Mouse (Mus musculus): ENCODE results near the gene Vmn1r80. TPM values are rescaled to one million over a fixed set of nuclear protein-coding genes. Genes with fewer than 3 reads are reported as not detected.
"Not testable (repeated sequence)": the region's sequence is repeated elsewhere in the genome, so short reads cannot be mapped to it uniquely, and the experiment has no call there.

Vmn1r80 gene
- total RNA-seq (2014; rRNA removed) (not detected in 2 replicates), polyA plus RNA-seq (2015; fragmentation: Nextera tagmentation; extraction: Ambion mirVana) (not detected in 2 replicates)

DNA sequence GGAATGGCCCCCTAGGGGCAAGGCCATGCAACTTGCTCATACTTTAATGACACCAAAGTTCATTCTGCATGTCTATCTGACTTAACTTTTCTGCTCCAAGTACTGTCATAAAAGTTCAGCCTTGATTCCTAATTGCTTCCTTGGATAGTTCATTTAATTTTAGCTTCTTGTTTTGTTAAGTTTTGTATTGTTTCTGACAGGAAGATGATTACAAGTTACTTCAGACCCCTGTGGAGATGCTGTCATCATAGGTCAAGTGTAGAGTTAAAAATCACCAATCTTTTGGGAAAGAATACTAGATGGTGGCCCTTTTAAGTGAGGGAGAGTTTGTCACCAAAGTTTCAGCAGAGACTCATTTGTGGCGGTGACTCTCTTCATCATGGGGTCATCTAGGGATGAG is at the start of gene Vmn1r80:
TSS of gene Vmn1r80 (plus strand) at position 301 of the 400 bp plus-strand sequence.
- Histone ChIP-seq H3K4me1 (ENCODE audit: insufficient read depth) (no peaks in the 10 kb centered on the region), H3K9me3 (ENCODE audit: low read length) (0 out of 2 replicates have a peak, but pooled peaks cover 6% of the 10 kb centered on the region), H3K27me3 (ENCODE audit: insufficient read depth, low read length) (no peaks in the 10 kb centered on the region), H3K4me3 (ENCODE audit: low read depth, low read length) (no peak within 1 kb of the TSS), H3K9ac (no peak within 1 kb of the TSS), H3K36me3 (ENCODE audit: insufficient read depth) (no peaks in the 10 kb centered on the region), H3K27ac (ENCODE audit: low read depth, low read length) (no peak within 1 kb of the TSS), H3K4me2 (ENCODE audit: low read depth) (no peak within 1 kb of the TSS)
- no peak for ATAC-seq
- TF ChIP-seq CTCF (IDR thresholded peaks at IDR 0.05; ENCODE audit: low read depth): no peak
- DNase-seq: no peak
- 83% methylated on average over 1 of the region's 1 CpGs for WGBS

DNA sequence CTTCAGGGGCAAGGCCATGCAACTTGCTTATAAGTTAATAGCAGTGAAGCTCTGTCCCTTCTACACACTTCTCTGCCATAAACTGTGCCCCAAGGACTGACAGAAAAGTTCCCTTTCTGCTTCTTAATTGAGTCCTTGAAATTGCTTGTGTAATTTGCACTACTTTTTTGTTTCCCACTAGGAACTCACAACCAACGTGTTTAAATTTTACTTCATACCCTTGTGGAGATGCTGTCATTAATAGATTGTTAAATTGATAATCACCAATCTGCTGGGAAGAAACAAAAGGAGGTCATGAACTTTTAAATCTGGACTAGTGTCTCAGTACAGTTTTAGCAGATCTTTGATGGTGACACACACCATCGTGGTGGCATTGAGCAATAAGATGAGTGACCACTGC is 39.1 kb upstream of the Vmn1r80 start, which contains the start of gene Vmn1r78:
TSS of gene Vmn1r78 (plus strand) at position 301 of the 400 bp plus-strand sequence.
- WGBS: 54% methylated on average over 2 of the region's 2 CpGs
- H3K9me3 ChIP-seq (ENCODE audit: low read length): no peaks in the 10 kb centered on the region
- H3K36me3 ChIP-seq (ENCODE audit: insufficient read depth): no peaks in the 10 kb centered on the region
- no peak for TF ChIP-seq CTCF (IDR thresholded peaks at IDR 0.05; ENCODE audit: low read depth)
- H3K27me3 ChIP-seq (ENCODE audit: insufficient read depth, low read length): no peaks in the 10 kb centered on the region
- no peak within 1 kb of the TSS for H3K27ac ChIP-seq (ENCODE audit: low read depth, low read length)
- no peak within 1 kb of the TSS for H3K4me3 ChIP-seq (ENCODE audit: low read depth, low read length)
- no peaks in the 10 kb centered on the region for H3K4me1 ChIP-seq (ENCODE audit: insufficient read depth)
- no peak for ATAC-seq
- DNase-seq: no peak
- no peak within 1 kb of the TSS for H3K9ac ChIP-seq
- H3K4me2 ChIP-seq (ENCODE audit: low read depth): no peak within 1 kb of the TSS

DNA sequence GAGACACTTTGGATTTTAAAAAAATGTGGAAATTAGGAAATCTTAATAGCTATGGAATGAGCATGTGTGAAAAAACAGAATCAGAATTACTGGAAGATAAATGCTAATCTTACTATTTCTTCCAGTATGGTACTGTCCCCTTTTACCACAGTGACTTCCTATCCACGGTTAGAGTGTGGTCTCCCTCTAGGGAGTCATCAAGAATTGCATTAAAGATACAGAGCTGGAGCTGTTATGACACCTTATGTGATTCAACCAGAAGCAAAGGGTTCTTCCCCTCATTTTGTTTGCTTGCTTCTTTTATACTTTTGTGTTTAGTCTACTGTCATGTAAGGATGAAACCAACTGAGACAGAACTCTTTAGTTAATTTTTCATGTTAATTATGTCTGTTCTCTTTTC is 32.6 kb upstream of the Vmn1r80 start:
- H3K27ac ChIP-seq (ENCODE audit: low read depth, low read length); H3K4me2 ChIP-seq (ENCODE audit: low read depth); H3K9me3 ChIP-seq (ENCODE audit: low read length); H3K27me3 ChIP-seq (ENCODE audit: insufficient read depth, low read length); H3K4me3 ChIP-seq (ENCODE audit: low read depth, low read length); H3K9ac ChIP-seq; ATAC-seq; H3K36me3 ChIP-seq (ENCODE audit: insufficient read depth); DNase-seq; H3K4me1 ChIP-seq (ENCODE audit: insufficient read depth): not testable (repeated sequence)
- 24% methylated on average over 1 of the region's 1 CpGs for WGBS

DNA sequence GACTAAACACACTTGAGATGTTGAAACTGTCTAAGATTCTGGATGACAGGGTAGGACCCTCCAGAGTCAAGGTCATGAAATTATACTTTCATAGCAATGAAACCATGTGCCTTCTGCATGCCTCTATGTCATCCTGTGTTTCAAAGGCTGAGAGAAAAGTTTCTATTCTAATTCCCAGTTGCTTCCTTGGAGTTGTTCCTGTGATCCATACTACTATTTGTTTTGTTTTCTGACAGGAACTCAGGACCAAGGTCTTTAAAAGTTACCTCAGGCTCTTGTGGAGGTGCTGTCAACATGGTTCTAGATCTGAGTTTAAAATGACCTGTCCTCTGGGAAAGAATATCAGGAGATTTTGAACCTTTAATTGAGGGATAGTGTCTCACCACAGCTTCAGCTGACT is 18.1 kb upstream of the Vmn1r80 start, which contains the start of gene Vmn1r79:
TSS of gene Vmn1r79 (plus strand) at position 301 of the 400 bp plus-strand sequence.
- not testable (repeated sequence) for H3K4me2 ChIP-seq (ENCODE audit: low read depth); H3K36me3 ChIP-seq (ENCODE audit: insufficient read depth); H3K4me1 ChIP-seq (ENCODE audit: insufficient read depth); H3K4me3 ChIP-seq (ENCODE audit: low read depth, low read length); H3K27me3 ChIP-seq (ENCODE audit: insufficient read depth, low read length); ATAC-seq; H3K9me3 ChIP-seq (ENCODE audit: low read length); DNase-seq; H3K9ac ChIP-seq; H3K27ac ChIP-seq (ENCODE audit: low read depth, low read length)

DNA sequence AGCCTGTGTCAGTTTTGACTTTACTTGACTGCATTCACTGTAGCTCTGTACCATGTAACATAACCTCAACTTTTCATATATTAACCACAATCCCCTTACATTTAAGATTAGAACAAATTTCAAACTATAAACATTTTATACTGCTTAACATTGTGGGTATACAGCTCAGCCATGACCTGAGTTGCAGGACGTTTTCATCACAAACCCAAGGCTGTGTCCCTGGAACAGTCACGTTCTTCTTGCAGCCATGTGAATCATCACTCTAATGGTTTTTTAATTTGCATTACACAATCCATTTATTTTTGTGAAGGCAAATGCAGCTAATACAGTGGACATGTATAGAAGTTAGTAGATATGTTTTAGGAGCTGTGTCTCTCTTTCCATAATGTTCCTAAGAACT is 16.2 kb upstream of the Vmn1r80 start:
- 63% methylated on average over 2 of the region's 2 CpGs for WGBS
- DNase-seq; H3K36me3 ChIP-seq (ENCODE audit: insufficient read depth); ATAC-seq; H3K4me2 ChIP-seq (ENCODE audit: low read depth); H3K9me3 ChIP-seq (ENCODE audit: low read length); H3K9ac ChIP-seq; H3K4me1 ChIP-seq (ENCODE audit: insufficient read depth); H3K27ac ChIP-seq (ENCODE audit: low read depth, low read length); H3K27me3 ChIP-seq (ENCODE audit: insufficient read depth, low read length); H3K4me3 ChIP-seq (ENCODE audit: low read depth, low read length): not testable (repeated sequence)

DNA sequence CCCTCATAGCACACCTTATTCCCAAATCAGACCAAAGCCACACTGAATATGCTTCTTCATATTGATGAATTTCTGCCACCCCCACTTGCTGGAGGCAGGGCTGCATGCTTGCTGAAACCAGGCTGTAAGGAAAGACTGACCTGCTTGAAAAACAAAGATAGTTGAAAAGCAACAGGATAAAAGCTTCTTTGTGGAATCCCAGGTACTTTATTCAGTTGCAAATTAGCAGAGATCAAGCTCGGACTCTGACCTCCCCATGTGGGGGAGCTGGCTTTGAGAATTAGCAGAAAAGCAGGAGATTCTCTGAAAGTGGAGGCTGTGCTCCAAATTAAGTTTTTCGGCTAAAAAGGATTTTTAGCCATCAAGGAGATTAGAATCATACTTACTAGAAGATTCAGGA is 15.1 kb downstream of the Vmn1r80 start:
- no peak overlapping the region for H3K27ac ChIP-seq (ENCODE audit: low read depth, low read length)
- H3K4me1 ChIP-seq (ENCODE audit: insufficient read depth): no peaks in the 10 kb centered on the region
- H3K27me3 ChIP-seq (ENCODE audit: insufficient read depth, low read length): no peaks in the 10 kb centered on the region
- DNase-seq (no peak), ATAC-seq (no peak)
- no peak overlapping the region for H3K4me3 ChIP-seq (ENCODE audit: low read depth, low read length)
- H3K9ac ChIP-seq: no peak overlapping the region
- H3K4me2 ChIP-seq (ENCODE audit: low read depth): no peak overlapping the region
- 57% methylated on average over 2 of the region's 2 CpGs for WGBS
- H3K9me3 ChIP-seq (ENCODE audit: low read length): peaks cover 9% of the 10 kb centered on the region; the same call in 1 of the 2 replicates
- TF ChIP-seq CTCF (IDR thresholded peaks at IDR 0.05; ENCODE audit: low read depth): no peak
- H3K36me3 ChIP-seq (ENCODE audit: insufficient read depth): no peaks in the 10 kb centered on the region

Other genes with a start within 250 kb of the Vmn1r80 start
- gene Vmn1r77, start 152.5 kb upstream of the Vmn1r80 start, total RNA-seq (2014; rRNA removed): not detected in 2 replicates
- not detected in 2 replicates for gene Vmn1r77, start 152.5 kb upstream of the Vmn1r80 start, polyA plus RNA-seq (2015; fragmentation: Nextera tagmentation; extraction: Ambion mirVana)
- gene Vmn1r78, start 39.0 kb upstream of the Vmn1r80 start, total RNA-seq (2014; rRNA removed): not detected in 2 replicates
- not detected in 2 replicates for gene Vmn1r78, start 39.0 kb upstream of the Vmn1r80 start, polyA plus RNA-seq (2015; fragmentation: Nextera tagmentation; extraction: Ambion mirVana)
- not detected in 2 replicates for gene Vmn1r79, start 18.0 kb upstream of the Vmn1r80 start, total RNA-seq (2014; rRNA removed)
- gene Vmn1r79, start 18.0 kb upstream of the Vmn1r80 start, polyA plus RNA-seq (2015; fragmentation: Nextera tagmentation; extraction: Ambion mirVana): not detected in 2 replicates
- gene Vmn1r81, start 79.0 kb downstream of the Vmn1r80 start, total RNA-seq (2014; rRNA removed): under 0.01 TPM in 1 of 2 replicates, not detected in the other
- gene Vmn1r81, start 79.0 kb downstream of the Vmn1r80 start, polyA plus RNA-seq (2015; fragmentation: Nextera tagmentation; extraction: Ambion mirVana): not detected in 2 replicates
- gene Vmn1r82, start 111.1 kb downstream of the Vmn1r80 start, total RNA-seq (2014; rRNA removed): not detected in 2 replicates
- gene Vmn1r82, start 111.1 kb downstream of the Vmn1r80 start, polyA plus RNA-seq (2015; fragmentation: Nextera tagmentation; extraction: Ambion mirVana): not detected in 2 replicates
- not detected in 2 replicates for gene Vmn1r83, start 140.2 kb downstream of the Vmn1r80 start, total RNA-seq (2014; rRNA removed)
- gene Vmn1r83, start 140.2 kb downstream of the Vmn1r80 start, polyA plus RNA-seq (2015; fragmentation: Nextera tagmentation; extraction: Ambion mirVana): not detected in 2 replicates
- not detected in 2 replicates for gene Vmn1r84, start 180.0 kb downstream of the Vmn1r80 start, total RNA-seq (2014; rRNA removed)
- not detected in 2 replicates for gene Vmn1r84, start 180.0 kb downstream of the Vmn1r80 start, polyA plus RNA-seq (2015; fragmentation: Nextera tagmentation; extraction: Ambion mirVana)
- gene Zfp551, start 233.5 kb downstream of the Vmn1r80 start, total RNA-seq (2014; rRNA removed): 8.9 and 10.3 TPM in 2 replicates
- 7.7 and 9.5 TPM in 2 replicates for gene Zfp551, start 233.5 kb downstream of the Vmn1r80 start, polyA plus RNA-seq (2015; fragmentation: Nextera tagmentation; extraction: Ambion mirVana)